Mouse (Mus musculus): Measurements from ENCODE around the gene Olfr550.

GRCm38 (mm10) chr7:102597378-102598031 is 26.3 kb downstream of the Olfr550 start, which contains the start of gene Olfr552:
- no peak for TF ChIP-seq CTCF (IDR thresholded peaks at IDR 0.05; ENCODE audit: insufficient read depth, low read depth, low read length)
- no peak for TF ChIP-seq POLR2A (IDR thresholded peaks at IDR 0.05; ENCODE audit: insufficient read depth, low read depth, low read length)

Measured in olfactory bulb, adult 2 months (tissue).